Mouse (Mus musculus): ENCODE data around the gene Immp2l. TPM values are rescaled to one million over a fixed set of nuclear protein-coding genes. Genes with fewer than 3 reads are reported as not detected.

Gene Immp2l
- total RNA-seq, 2 experiments from 2014 or later, result 10.8 to 12.0 TPM

DNA sequence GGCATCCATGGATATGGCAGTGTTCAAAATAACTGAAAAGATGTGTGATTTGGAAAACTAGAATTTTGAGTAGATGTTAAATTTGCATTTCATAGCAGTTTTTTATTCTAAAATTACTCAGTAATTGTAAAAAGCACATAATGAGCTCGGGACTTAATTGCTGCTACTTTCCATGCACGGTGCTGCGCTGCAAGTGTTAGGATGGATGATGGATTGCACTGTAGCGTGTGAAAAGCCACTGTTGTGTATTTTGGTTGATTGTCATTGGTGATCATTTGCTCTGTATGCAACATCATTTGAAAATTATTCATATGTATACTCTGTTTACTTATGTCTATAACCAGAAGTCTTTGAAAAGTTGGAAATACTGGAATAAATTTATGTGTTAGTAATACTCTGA lies 394.1 kb downstream of the Immp2l start:
- DNase-seq (ENCODE audit: low spot score), result no peak

DNA sequence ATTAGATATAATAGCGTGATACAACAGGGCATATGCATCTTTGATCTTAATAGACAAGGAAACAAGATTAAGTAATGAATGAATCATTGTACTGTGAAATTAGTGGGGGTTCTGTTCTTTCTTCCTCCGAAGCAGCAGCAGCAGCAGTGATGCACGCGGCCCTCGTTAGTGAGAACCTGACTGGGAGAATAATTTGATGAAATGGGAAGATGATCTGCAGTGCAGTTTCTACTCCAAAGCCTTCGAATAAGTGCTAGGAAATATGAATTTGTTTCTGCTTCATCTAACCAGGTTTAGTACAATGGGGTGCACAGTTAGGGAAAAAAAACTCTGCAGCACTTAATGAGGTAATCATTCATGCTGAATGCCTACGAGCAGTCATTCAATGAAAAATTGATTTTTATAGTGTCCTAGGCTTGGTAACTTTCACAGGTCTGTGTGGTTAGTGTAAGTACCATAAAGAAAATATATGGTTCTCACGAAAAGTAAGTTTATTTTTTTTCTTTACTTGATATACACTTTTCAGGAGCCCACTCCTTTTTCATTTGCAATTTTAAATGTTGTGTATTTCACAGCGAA lies 401.3 kb downstream of the Immp2l start:
- no peak for DNase-seq (ENCODE audit: low spot score)

DNA sequence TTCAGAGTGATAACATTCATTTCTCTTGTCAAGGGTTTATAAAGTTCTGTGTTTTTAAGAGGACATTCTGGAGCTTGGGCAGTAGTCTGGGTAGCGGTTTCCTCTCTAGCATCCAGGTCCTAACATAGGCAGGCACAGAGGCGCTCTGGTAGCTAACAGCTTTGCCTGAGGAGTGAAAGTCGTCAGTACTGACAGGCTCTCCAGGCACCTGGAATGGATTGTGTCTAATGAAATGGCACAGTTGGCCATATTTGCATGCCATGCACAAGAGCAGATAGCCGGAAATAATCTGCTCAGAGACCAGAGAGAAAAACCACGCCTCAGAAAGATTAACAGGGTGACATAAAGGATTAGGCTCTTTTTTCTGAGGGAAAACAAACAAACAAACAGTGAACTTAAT lies 403.6 kb downstream of the Immp2l start:
- no peak for DNase-seq (ENCODE audit: low spot score)

DNA sequence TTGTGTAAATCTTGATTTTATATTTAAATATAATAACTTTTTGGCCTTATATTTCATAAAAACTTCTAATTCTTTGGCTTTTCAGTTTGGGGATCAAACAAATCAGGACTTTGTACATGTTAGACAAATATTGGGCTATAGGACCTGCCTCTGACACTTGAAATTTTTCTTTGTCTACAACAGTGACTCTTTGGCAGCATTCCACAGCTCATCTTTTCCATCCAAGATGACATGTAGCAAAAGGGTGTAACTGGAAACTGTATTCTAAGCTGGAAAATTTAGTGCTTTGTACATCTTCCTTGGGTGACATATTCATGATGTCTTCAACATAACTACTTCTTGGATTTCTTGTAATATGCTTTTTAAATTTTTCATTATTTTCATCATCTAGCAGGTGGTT lies 404.9 kb downstream of the Immp2l start:
- no peak for DNase-seq (ENCODE audit: low spot score)

DNA sequence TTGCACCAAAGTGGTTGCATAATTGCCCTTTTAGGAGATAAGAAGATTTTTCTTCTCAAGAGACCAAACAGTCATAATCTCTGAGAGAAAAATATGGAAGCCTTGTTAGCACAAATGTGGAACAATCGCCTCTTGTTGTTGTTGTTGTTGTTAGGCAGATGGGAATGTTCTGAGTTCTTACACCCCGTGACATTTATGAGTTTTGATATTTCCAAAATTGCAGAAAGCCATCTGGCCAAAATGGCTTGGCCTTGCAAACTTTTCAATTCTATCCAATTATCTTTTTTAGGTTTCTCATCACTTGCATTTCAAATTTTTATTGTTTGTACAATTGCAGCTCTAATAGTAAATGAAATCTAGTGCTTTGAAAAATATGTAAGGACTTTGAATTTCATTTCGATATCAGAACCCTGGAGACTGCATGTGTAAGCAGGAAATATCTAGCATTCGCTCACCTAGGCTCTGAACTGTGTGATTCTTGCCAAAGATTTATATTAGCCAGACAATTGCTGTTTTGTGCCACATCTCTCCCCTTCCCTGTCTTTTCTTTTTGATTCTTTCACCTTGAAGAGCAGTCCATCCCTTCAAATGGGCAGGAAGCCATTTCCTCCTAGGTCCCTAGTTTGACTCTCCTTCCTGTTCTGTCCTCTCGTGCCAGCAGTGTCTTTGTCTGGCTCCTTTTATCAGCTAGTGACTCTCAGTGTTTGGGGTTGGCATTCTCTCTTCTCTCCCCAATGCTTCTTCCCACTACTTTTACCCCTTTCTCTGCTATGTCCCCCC lies 412.5 kb downstream of the Immp2l start:
- DNase-seq (ENCODE audit: low spot score), result no peak

DNA sequence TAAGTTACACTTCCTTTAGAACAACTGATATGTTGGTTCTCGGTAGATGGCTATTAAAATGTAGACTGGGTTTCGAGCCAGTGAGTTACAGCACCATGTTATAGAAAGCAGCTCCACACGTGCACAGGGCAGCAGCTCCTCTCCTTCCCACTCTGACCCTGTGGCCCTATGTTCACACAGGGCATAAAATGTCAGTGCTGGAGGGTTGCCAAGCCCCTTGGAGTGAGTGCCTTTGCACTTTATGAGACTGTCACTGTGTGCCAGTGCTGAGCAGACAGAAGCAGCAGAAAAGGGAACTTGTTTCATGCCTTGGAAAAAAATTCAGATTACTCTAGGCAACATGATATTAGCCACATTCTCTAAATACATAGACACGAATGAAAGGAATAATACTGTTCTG lies 414.6 kb downstream of the Immp2l start:
- DNase-seq (ENCODE audit: low spot score), result peak; percentile 66

DNA sequence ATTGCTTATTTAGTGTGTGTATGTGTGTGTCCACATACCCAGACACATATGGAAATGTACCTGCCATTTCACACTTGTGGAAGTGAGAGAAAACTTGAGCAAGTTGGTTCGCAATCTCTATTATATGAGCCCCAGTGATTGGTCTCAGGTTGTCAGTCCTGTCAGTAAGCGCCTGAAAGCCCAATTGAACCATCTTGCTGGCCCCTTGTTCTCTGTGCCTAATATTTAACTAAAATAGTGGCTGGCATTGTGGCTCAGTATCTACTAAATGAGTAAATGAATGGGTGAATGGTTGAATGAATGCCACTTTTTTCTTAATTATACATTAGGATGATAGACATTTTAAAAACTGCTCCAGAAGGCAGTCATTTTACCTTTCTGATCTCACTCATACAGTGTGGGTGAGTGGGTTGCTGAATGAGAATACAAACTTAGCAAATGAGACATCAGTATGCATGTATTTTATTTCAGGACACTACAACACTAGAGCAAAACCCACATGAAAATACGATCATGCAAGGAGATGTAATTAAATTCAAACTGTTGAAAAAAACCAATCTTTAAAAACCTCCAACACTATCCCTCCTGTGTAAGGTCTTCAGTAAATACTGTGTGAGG lies 444.6 kb downstream of the Immp2l start:
- no peak for DNase-seq (ENCODE audit: low spot score)

DNA sequence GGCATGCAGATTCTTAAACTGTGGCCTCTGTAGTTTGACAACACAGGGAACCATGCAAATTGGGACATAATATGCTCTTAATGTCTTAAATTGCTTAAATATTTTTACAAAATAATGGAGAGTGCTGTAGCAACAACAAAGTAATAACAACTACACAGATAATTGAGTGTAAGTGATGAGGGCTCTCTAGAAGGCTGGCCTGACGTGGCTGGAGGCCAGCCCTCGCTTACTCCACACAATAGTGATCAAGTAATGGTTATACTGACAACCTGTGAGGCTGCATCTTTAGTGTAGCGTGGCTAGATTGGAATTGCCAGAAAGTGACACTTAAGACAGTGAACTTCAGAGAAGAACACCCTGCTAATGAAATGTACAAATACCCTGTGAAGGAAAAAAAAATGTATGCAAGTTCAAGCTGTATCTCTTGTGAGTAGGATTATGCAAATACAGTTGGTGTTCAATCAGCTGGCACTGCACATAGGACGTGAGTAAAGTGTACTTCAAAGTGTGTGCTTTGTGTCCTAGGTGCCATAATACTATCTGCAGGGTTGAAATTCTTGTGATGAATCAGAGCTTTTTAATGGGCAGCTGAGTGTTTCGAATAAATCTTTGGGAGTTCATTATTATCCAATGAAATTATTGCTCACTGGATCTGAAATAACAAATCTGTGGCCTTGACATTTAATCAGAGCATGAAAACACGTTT lies 445.4 kb downstream of the Immp2l start:
- DNase-seq (ENCODE audit: low spot score), result no peak

DNA sequence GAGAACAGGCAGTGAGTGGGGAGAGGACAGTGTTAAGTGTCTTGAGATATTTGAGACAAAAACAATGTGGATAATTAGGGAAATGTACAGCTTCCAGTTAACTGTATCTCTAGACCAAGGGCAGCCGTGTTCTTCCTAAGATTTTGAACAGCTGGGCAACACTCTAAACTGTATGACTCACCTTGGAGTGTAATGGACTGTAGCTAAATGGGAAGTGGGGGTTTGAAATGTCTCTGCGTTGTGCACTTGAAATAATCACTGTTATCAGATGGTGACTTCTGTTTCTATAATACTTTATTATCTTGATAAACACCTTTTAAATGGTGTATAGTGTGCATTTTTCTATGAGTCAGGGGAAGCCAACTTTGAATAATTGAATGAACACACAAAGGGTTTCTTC lies 457.6 kb downstream of the Immp2l start:
- no peak for DNase-seq (ENCODE audit: low spot score)

DNA sequence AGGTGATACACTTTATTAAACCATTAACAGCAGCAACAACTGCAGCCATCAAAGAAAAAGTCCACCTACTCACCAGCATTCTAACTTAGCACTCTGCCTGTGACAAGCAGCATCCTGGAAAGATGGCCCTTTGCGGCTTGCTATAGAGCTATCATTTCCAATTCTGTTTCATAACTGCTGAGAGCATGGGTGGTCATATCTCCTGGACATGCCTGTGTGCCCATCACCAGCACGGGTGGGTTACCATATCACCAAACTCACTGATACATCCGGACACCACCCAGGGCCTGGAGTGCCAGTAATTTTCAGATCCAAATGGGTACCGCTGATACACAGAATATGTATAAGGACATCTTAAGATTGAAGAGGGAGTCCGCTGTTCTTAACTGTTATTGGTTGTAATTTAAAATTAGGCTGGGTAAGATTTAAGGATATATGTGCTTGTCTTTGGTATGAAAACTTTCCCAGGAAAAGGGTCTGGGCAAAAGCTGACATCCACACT lies 459.3 kb downstream of the Immp2l start:
- DNase-seq (ENCODE audit: low spot score), result no peak

DNA sequence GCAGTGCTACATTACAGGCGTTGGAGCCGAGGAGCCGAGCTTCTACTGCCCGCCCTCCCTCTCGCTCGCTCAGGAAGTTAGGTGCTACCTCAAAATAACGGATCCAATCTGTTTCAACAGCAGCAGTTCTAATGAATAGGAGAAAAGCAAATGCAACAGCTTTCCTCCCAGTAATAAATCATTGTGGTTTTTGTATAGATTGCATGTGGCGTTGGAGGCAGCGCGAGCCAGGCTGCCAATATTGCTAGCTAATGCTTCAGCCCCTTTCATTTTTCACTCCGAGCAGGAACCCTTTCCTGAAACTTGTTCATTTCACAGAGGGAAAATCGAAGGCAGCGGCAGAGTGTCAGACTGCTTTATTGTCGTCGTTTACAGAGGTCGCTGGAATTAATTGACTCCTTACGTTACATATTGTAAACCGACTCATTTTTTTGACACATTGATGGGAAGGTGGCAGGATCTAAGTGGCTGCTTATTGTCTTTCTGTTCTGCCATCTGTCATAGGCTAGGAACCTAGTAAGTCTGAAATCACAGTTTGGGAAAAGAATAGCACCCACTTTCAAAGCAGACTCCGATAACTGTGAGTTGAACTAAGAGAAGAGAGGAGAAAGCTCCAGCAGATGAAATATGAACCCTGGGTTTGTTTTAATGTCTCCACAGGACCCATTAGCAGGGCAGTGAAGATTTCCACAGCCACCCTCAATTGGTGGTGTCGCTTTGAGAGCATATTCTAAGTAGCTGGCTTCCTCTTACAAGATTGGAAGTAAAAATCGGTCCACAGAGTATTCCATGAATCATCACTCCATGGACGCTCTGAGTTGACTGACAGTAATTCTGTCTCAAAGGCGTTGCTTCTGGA lies 459.9 kb downstream of the Immp2l start:
- DNase-seq (ENCODE audit: low spot score), result no peak

DNA sequence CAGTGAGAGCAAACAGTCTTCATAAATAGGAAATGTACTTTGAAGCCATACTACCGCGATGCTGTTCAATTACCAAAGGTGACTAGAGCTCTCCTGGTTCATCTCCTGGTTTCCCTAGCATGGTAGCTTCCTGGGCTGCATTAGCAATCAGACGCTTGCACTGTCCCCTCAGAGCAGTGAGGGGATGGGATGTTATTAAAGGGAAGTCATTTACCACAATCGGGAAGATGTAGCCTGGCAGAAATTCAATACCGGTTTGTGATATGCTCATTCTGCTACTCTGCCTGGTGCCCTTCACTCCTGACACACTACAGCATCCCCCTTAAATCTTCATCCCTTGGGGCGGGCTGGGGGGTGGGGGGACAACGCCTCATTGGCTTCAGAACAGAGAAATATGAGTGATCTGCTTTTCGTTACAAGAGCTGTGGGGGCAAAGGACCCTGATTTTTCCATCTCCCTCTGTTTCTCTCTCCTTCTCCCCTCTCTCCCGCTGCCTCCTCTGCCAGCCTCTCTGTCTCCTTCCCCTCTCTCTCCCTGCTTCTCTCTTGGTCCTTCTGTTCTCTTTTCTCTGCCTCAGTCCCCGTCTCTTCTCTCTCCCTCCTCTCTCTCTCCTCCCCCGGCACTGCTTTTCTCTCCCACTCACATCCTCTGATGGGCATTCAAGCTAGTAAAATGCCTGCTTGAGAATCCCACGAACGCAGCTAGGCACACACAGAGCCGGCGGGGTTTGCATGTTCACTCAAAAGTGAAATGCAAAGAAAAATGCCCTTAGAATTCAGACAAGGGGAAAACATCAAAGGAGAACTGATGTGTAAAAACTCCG lies 461.0 kb downstream of the Immp2l start:
- DNase-seq (ENCODE audit: low spot score), result no peak

DNA sequence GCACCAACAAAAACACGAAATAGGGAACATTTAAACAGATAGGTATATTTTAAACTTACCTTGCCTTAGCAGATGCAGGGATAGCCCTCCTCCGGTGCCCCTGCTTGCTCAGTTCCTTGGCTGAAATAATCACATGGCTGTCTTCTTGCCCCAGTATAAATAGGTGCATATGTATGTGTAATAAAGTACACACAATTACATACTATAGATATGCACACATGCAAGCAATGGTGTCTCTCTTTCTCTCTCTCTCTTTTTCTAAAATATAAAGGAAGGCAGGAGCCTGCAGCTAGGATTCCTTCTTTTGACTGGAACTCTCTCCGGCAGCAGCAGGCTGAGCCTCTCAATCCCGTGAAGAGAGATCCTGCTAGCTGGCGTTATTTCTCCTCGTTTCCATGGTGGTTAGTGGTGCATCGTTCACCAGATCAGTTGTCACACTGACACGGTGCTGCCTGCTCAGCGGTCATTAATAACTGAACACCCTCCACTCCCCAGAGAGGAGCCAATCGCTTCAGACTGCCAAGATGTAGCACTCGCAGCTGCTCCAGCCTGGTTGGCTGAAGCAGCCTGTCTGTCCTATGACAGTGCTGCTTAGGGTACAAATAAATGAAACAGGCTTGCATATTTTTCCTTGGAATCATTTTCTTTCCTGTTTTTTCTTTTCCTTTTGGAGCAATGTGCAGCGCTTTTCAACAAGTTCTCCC lies 461.8 kb downstream of the Immp2l start:
- peak; percentile 61 for DNase-seq (ENCODE audit: low spot score)

DNA sequence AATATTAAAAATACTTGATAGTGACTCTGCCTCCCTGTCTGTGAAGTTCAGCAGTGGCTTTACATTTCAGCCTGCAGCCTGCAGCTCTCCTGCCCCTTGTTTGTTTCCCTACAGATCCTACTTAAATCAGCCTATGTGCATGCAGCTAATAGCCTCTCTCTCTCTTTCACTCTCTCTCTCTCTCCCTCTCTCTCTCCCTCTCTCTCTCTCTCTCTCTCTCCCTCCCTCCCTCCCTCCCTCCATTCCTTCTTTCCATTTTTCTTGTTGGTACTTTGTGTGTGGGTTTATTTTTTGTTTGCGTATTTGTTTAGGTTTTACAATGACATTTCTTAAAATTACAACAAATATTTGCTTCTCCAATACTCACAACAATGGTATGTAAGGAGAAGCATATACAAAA lies 462.4 kb downstream of the Immp2l start, which contains the start of gene Lrrn3:
Lrrn3 (minus strand) TSS at position 101 of the 400 bp plus-strand sequence.
- DNase-seq (ENCODE audit: low spot score), result no peak

DNA sequence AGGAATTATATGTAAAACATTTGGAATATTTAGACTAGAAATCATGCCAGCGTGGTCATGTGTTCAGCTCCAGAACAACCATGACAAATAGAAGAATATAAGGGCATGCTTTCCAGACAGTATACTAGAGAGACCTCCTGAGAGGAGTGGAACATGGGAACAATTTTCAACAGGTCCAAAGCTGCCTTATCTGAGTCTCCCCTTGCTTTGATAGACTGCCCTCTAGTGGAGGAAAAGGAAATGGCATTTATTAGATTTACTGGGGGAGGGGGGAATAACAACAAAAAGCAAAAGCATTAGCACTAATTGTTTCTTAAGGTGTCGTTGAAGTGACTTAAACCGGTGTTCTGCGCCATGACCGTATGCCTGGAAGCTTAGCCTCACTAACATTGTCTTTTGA lies 463.1 kb downstream of the Immp2l start:
- DNase-seq (ENCODE audit: low spot score), result peak; percentile 40

DNA sequence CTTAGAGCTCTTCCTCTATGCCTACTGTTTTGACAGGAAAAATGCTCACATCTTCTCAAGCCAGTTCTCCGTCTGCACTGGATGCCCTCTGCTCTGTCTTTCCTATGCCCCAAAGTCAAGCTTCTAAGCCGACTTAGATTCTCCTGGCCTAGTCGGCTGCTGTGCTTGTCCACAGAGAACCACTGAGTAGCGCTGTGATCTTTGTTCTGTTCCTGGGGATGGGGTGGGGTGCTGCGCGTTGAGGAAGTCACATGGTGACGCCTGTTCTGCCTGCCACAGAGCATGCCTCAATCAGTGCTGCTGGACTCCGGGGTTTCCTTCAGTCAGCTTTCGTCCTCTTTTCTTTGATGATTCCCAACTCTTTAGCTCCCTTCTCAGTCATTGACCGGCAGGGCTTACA lies 470.7 kb downstream of the Immp2l start:
- no peak for DNase-seq (ENCODE audit: low spot score)

DNA sequence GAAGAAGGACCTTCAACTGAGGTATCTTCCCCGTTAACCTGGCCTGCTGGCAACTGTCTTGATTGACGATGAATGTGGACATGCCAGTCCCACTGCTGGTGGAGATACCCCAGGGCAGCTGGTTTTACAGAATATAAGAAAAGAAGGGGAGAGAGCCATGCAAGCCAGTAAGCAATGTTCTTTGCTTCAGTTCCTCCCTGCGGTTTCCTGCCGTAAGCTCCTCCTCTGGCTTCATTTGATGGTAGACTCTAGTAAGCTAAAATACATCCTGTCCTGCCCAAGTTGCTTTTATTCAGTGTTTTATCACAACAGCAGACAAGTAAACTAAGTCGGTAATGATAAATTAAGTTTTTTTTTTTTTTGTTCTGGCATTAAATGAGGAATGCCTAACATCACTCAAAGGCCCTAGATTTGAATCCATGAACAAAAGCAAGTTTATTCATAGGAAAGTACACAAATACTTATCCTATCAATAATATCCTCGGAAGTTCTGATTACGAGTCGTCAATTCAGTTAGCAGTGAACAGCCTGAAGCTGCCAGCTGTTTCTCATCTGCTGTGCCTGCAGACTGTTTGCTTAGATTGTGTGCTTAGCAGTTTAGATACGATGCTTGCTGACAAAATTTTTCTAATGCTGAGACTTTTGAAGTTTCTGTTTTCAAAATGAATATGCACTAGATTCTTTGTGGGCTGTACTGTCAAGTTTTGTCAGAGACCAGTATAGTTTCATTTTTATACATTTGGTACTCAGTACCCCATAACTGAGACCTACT lies 476.3 kb downstream of the Immp2l start:
- no peak for DNase-seq (ENCODE audit: low spot score)

DNA sequence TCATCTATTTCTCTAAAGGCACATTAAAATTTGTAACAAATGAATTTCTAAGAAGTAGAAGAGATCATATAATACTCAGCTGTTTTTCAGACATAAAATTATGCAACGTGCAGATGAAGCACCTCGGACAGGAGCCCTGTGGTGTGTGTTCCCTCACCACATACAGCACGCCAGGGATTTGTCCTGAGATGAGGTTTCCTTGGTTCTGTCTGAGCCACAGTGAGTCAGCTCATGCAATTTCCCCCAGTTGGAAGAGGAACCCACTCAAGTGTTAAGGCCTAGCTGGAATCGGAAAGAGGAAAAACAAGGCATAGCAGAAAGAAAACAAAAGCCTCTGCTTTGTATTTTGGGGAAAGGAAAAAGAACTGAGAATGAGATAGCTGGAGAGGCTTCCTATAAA lies 484.7 kb downstream of the Immp2l start:
- no peak for DNase-seq (ENCODE audit: low spot score)

DNA sequence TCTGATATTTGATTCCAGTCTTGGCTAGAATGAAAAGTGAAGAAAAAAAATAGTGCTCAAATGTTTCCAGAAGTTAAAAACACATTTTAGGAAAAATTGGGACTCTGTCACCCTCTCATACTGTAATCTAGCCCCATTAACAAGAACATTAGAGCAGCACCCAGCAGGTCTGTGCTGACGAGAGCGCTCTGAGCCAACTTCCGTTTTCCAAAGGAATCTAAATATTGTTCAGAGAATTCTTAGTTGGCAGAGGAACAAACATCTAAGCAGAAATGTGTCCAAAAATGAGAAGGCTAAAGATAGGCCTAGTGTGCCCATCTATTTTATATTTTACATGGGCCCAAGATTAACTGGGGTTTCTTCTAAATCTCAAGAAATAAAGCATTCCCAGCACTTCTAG lies 486.7 kb downstream of the Immp2l start:
- no peak for DNase-seq (ENCODE audit: low spot score)

Data from gastrocnemius, adult 18-20 months (tissue).